Mouse (Mus musculus): ENCODE results near the gene B3gat1.

Gene B3gat1

GRCm38 (mm10) chr9:26775700-26776099 is 42.2 kb downstream of the B3gat1 start:
- in situ Hi-C loops (cut with MboI, MseI), result loop anchor here (25.0 kb wide), 1 partner anchor 1113 kb away; no protein-coding TSS in a partner anchor

DNA sequence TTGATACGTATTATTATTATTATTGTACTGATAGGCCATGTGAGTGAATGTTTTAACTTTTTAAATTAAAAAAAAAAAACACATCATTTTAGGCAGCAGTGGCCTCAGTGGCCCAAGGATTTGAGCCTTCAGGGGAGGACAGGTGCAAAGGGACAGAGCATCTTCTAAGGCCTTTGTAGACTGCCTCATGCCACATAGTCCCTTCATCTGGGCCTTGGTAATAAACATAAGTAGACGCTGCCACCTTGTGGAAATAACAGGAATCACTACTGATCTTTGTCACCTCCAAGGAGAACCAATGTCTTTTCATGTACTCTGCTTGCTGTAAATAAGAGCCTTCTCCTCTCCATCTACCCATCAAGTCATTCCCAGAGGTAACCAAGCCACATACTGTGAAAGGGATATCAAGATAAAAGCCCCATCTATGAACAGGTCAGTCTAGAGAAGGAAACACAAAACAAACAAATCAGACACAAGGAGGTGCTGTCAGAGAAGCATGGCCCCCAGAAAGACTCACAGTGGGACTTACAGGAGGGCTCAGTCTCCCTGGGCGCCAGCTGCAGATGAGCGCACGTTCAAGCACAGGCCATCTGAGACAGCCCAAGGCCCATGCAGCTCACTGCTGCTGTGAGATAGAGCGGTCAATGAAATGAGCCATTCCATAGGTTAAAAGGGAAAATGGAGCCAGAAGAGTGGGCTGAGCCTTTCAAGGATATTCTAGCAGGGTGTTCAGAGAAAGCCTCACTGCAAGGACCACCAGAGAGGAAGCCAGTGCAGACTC is 42.8 kb downstream of the B3gat1 start:
- in situ Hi-C loops (cut with MboI, MseI), result loop anchor here (25.0 kb wide), 1 partner anchor 1114 kb away; no protein-coding TSS in a partner anchor

DNA sequence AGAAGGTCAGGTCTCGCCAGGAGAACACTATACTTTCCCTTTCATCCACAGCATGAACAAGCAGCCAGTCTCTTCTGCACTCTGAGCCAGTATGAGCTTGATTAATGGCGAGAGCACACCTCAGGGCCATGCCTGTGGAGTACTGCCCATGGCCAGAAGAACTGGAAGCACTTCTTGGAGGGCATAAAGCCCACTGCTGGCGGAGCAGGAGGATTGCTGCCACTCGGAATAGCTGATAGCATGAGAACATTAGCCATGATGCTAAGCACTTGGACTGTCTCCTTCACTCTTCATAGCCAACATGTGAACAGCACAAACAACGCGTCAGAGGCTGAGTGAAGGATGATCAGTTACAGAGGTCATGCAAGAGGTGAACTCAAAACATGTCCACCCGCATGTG is 44.9 kb downstream of the B3gat1 start:
- in situ Hi-C loops (cut with MboI, MseI), result loop anchor here (25.0 kb wide), 1 partner anchor 1116 kb away; no protein-coding TSS in a partner anchor

DNA sequence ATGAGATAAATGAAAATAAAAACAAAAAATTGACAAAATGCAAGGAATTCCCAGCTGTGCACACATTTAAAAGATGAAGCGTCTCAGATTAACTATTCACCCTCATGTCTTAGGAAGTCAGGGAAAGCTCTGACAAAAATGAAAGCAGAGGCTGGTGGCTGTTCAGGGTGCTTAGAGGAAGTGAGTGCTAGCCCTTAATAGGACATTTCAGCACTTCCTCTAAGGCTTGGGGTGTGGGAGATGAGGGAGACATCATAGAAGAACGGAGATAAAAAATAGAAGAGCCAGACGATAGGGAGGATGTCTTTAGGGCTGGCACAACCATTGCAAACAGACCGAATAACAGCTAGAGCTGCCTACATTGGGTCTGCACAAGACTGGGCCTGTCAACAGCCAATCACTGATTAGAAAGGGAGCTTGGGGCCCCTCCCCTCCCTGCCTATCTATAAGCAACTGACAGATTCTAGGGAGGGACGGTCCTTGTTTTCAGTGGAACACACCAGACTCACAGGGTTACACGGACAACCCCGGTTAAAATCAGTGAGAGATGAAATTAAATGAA is 50.0 kb downstream of the B3gat1 start:
- in situ Hi-C loops (cut with MboI, MseI), result loop anchor here (25.0 kb wide), 1 partner anchor 1121 kb away; no protein-coding TSS in a partner anchor

DNA sequence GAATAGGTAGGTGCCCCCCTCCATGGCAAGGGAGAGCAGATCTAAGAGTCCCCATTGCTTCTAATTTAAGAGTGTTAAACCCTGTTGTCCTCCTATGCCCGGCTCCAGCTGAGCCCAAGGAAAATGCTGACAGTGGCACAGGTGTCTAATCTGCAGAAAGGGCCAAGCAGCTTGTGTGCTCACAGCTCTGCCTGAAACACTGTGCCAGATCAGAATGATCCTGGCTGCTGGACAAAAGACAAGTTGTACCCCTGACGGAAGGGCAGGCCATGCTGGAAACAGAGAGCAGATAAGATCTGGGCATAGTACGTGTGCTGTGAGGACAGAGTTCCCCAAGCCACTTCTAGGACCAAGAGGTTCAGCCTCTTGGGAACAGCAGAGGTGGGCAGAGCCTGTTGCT is 59.3 kb downstream of the B3gat1 start:
- in situ Hi-C loops (cut with MboI, MseI), result loop anchor here (25.0 kb wide), 1 partner anchor 1131 kb away; no protein-coding TSS in a partner anchor

- in situ Hi-C loops (cut with MboI, MseI), result loop anchor here (25.0 kb wide), 1 partner anchor 1136 kb away; no protein-coding TSS in a partner anchor
These were observed 64.7 kb downstream of the B3gat1 start for GRCm38 (mm10) chr9:26798205-26798604.

- in situ Hi-C loops (cut with MboI, MseI), result loop anchor here (25.0 kb wide), 1 partner anchor 1136 kb away; no protein-coding TSS in a partner anchor
These were observed 65.2 kb downstream of the B3gat1 start for GRCm38 (mm10) chr9:26798731-26799130.

DNA sequence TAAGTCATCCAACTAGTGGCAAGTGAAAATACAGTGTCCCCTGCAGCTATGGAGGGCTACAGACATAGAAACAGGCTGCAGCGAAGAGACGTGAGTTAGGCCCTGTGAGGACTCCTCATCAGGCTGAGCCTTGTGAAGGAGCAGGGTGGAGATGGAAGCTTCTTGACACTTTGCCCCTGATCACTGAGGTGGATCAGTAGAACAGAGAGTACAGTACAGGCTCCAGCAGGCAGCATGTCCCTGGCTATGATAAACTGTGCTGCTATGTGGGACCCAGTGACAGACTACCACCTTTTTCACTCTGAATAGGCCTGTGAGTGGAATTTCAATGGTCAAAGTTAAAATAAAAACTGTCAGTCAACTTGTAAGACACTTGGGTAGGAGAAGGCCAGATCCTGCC is 66.8 kb downstream of the B3gat1 start:
- in situ Hi-C loops (cut with MboI, MseI), result no loop called here

DNA sequence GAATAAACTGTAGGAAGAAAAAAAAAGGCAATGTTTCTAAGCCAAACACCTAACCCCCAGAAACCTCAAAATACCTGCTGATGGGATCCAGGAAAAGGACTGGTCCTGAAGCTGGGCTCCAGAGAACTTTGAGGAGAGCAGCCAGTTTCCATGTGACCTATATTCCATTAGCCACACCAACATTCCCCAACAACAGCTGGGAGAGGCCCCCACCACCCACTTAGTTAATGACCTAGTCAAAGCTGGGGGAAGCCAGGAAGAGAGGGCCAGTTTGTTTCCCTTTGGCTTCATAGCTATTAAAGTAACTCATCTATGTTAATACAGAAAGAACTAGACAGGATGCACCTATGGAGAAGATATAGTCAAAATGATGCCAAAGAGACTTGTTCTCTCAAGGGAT is 70.8 kb downstream of the B3gat1 start:
- in situ Hi-C loops (cut with MboI, MseI), result no loop called here

- in situ Hi-C loops (cut with MboI, MseI), result no loop called here
These were observed 72.6 kb downstream of the B3gat1 start, which contains the start of gene Glb1l2 for GRCm38 (mm10) chr9:26805935-26806666. Gene Glb1l2 (minus strand): TSS chr9:26806468.

- in situ Hi-C loops (cut with MboI, MseI), result no loop called here
These were observed 75.2 kb downstream of the B3gat1 start for GRCm38 (mm10) chr9:26808735-26809134.

Measured in T-helper 2 cell (primary cell).